Mouse (Mus musculus): ENCODE measurements around the gene Aldh1a1.

Aldh1a1 gene

DNA sequence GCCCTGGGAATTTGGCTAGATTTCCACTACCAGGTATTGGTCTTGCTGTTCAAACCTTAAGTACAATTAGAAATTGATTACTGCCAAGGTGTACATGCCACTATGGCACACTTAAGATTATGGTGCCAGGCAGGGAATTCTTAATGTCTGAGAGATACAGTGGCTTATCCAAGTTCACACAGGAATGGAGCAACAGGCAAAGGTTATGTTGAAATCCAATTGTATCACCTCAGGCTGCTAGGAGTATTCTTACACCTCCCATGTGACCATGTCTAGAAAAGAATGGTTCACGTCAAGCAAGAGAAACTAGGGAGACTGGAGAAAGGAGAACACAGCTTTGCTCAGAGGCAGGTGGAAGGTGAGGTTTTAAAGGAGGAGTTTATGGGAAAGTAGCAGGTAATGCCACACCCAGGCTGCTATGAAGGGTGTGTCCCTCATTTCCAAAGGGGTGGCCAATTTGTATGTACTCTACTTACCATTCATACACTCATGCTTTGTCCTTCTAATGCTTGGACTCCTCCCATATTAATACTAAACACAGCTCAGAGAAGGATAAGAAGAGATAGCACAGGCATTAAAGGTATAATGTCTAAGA is 160.7 kb downstream of the Aldh1a1 start:
- DNase-seq (ENCODE audit: low spot score): no peak

DNA sequence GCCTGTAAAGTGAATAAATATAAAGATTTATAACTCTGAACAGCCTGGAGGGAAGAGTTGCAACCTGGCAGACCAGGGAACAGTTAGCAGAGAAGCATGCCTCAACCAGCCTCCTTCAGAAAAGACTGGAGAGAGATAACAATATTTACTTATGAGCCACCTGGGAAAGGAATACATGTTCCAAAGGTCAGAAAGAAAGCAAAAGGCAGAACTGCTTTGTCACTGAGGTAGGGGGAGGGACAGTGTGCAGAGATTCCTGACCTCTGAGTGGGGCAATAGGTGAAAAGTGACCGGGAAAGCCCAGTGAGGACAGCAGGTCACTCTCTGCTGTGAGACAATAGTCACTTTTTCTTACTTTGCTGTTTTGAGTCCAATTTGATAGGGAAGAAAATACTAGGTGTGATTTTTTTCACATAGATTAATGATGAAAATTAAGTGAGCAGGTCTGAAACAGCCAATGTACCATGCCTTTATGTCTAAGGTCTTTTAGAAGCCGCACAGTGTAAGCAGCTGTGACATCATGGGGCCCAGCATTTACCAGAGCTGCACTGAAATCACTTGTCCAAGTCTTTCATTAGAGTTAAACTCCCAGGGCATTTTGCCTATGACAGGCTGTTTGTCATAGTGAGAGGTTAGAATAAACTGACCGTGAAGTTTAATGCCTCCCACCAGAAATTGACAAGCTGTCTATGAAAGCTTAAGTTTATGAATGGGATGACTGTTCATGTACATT is 161.8 kb downstream of the Aldh1a1 start:
- DNase-seq (ENCODE audit: low spot score): no peak

GRCm38 (mm10) chr19:20677697-20678355 is 185.3 kb downstream of the Aldh1a1 start:
- no peak for DNase-seq (ENCODE audit: low spot score)
